Mouse (Mus musculus): ENCODE data around the gene 2410137M14Rik. TPM values are rescaled to one million over a fixed set of nuclear protein-coding genes. Genes with fewer than 3 reads are reported as not detected.

The 2410137M14Rik gene
- polyA plus RNA-seq, 1 experiment from 2014 or later = not detected

DNA sequence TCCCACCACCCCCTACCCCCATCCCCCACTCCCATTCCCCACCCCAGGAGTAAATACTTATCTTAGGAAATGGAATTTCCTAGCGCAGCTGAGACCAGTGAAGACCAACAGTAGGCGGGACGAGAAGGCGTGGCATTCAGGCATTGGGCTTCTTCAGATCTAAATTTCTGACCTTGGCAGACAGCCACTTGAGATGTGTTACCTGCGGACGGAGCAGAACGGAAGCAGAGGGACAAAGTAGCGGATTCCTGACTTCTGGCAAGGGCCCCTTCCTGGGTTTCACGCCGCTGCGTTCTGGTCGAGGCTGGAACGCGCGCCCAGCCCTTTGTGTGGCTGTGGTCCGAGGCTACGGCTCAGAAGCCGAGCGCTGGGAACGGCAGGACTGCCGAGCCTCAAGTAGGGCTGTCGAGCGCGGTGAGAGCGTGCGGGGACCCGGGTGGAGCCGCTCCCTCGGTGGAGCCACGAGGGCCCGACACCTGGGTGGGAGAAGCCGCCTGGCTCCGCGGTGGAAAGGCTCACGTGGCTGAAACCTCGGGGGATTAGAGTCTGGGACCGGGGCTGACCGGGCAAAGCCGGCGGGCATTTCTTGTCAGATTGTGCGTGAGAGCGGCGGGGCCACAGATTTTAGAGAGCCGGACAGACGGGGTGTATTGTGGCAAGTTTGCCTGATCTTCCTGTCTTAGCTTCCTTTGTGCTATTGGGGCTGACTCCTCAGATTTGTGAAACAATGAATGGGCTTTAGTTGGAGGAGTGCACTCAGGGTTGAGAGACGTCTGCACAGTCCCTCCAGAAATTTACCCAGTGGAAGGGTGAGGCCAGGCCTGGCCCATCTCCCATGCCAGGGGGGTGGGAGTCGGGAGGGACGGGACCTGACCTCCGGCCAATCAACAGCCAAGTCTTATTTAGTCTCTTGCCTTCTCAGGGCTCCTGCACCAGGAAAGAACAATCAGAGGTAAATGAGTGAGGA is 21.6 kb upstream of the 2410137M14Rik start:
- Histone ChIP-seq H3K27me3 (ENCODE audit: control insufficient read depth, insufficient read depth, low read length) (no peaks in the 10 kb centered on the region), H3K36me3 (ENCODE audit: control insufficient read depth, insufficient read depth, low read length) (peaks cover 29% of the 10 kb centered on the region), H3K27ac (replicated peaks in 1 of 2; ENCODE audit: control insufficient read depth in 1 of 2, insufficient read depth in 1 of 2, low read depth in 2 of 2, low read length in 2 of 2) (peak overlapping the region; percentile 88 to 91), H3K4me3 (ENCODE audit: control insufficient read depth in 1 of 2, insufficient read depth in 1 of 2, low read depth in 1 of 2, low read length in 2 of 2) (peak overlapping the region; percentile 82 to 86), H3K4me2 (ENCODE audit: low read length) (peak overlapping the region; percentile 94), H3K9ac (ENCODE audit: low read length) (peak overlapping the region; percentile 92), H3K9me3 (ENCODE audit: control insufficient read depth, low read length) (no peaks in the 10 kb centered on the region), H3K4me1 (ENCODE audit: control insufficient read depth in 2 of 2, insufficient read depth in 2 of 2, low read length in 2 of 2) (no peaks in the 10 kb centered on the region; a peak in 1 of 4 replicates)
- peak; percentile 86 for ATAC-seq (ENCODE audit: insufficient number of reproducible peaks, insufficient read depth, low FRiP score, low read depth)
- under 1% methylated on average over 49 of the region's 49 CpGs for WGBS

GRCm38 (mm10) chr17:37000863-37001262 is 19.8 kb upstream of the 2410137M14Rik start, which contains the start of gene Zfp57:
Zfp57 (plus strand) TSS chr17:37001163.
- WGBS = 91% methylated on average over 7 of the region's 7 CpGs
- Histone ChIP-seq H3K4me3 (ENCODE audit: control insufficient read depth in 1 of 2, insufficient read depth in 1 of 2, low read depth in 1 of 2, low read length in 2 of 2) (peak within 1 kb of the TSS in 1 of 2 experiments; percentile 82; a peak in 1 of 4 replicates), H3K36me3 (ENCODE audit: control insufficient read depth, insufficient read depth, low read length) (peaks cover 13% of the 10 kb centered on the region), H3K9me3 (ENCODE audit: control insufficient read depth, low read length) (no peaks in the 10 kb centered on the region), H3K9ac (ENCODE audit: low read length) (no peak within 1 kb of the TSS), H3K27ac (replicated peaks in 1 of 2; ENCODE audit: control insufficient read depth in 1 of 2, insufficient read depth in 1 of 2, low read depth in 2 of 2, low read length in 2 of 2) (0 out of 4 replicates have a peak within 1 kb of the TSS, but pooled peaks of 1 of the 2 experiments have one; percentile 19), H3K4me1 (ENCODE audit: control insufficient read depth in 2 of 2, insufficient read depth in 2 of 2, low read length in 2 of 2) (no peaks in the 10 kb centered on the region; a peak in 1 of 4 replicates), H3K27me3 (ENCODE audit: control insufficient read depth, insufficient read depth, low read length) (no peaks in the 10 kb centered on the region), H3K4me2 (ENCODE audit: low read length) (peak within 1 kb of the TSS; percentile 94)
- no peak for ATAC-seq (ENCODE audit: insufficient number of reproducible peaks, insufficient read depth, low FRiP score, low read depth)

DNA sequence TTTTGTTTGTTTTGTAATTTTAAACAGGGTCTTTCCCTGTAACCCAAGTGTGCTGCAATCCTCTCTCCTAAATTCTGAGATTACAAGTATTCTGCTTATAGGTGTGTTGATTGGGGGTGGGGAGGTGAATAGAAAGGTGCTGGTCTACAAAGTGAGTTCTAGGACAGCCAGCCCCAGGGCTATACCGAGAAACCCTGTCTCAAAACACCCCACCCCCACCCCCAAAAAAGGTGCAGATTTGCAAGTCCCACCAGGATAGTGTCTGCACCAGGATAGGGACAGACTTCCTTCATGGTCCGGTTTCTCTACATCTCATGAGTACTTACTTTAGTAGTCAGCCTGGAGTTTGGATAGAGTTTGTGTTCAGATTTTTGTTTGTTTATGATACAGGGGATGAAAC is 17.4 kb upstream of the 2410137M14Rik start:
- H3K27me3 ChIP-seq (ENCODE audit: control insufficient read depth, insufficient read depth, low read length) = no peaks in the 10 kb centered on the region
- H3K9me3 ChIP-seq (ENCODE audit: control insufficient read depth, low read length) = no peaks in the 10 kb centered on the region
- WGBS = 60% methylated on average over 2 of the region's 2 CpGs
- ATAC-seq (ENCODE audit: insufficient number of reproducible peaks, insufficient read depth, low FRiP score, low read depth) = no peak
- no peak overlapping the region for H3K4me3 ChIP-seq (ENCODE audit: control insufficient read depth in 1 of 2, insufficient read depth in 1 of 2, low read depth in 1 of 2, low read length in 2 of 2)
- no peaks in the 10 kb centered on the region for H3K36me3 ChIP-seq (ENCODE audit: control insufficient read depth, insufficient read depth, low read length)
- no peak overlapping the region for H3K4me2 ChIP-seq (ENCODE audit: low read length)
- H3K9ac ChIP-seq (ENCODE audit: low read length) = no peak overlapping the region
- no peak overlapping the region for H3K27ac ChIP-seq (replicated peaks in 1 of 2; ENCODE audit: control insufficient read depth in 1 of 2, insufficient read depth in 1 of 2, low read depth in 2 of 2, low read length in 2 of 2)
- H3K4me1 ChIP-seq (ENCODE audit: control insufficient read depth in 2 of 2, insufficient read depth in 2 of 2, low read length in 2 of 2) = no peaks in the 10 kb centered on the region

GRCm38 (mm10) chr17:36997033-36997735 is 16.1 kb upstream of the 2410137M14Rik start:
- H3K4me3 ChIP-seq (ENCODE audit: control insufficient read depth in 1 of 2, insufficient read depth in 1 of 2, low read depth in 1 of 2, low read length in 2 of 2) = no peak overlapping the region
- 25% methylated on average over 7 of the region's 7 CpGs for WGBS
- no peaks in the 10 kb centered on the region for H3K4me1 ChIP-seq (ENCODE audit: control insufficient read depth in 2 of 2, insufficient read depth in 2 of 2, low read length in 2 of 2)
- ATAC-seq (ENCODE audit: insufficient number of reproducible peaks, insufficient read depth, low FRiP score, low read depth) = no peak
- no peaks in the 10 kb centered on the region for H3K9me3 ChIP-seq (ENCODE audit: control insufficient read depth, low read length)
- no peaks in the 10 kb centered on the region for H3K27me3 ChIP-seq (ENCODE audit: control insufficient read depth, insufficient read depth, low read length)
- no peaks in the 10 kb centered on the region for H3K36me3 ChIP-seq (ENCODE audit: control insufficient read depth, insufficient read depth, low read length)
- H3K4me2 ChIP-seq (ENCODE audit: low read length) = no peak overlapping the region
- no peak overlapping the region for H3K9ac ChIP-seq (ENCODE audit: low read length)
- H3K27ac ChIP-seq (replicated peaks in 1 of 2; ENCODE audit: control insufficient read depth in 1 of 2, insufficient read depth in 1 of 2, low read depth in 2 of 2, low read length in 2 of 2) = no peak overlapping the region

- ATAC-seq (ENCODE audit: insufficient number of reproducible peaks, insufficient read depth, low FRiP score, low read depth) = no peak
- no peaks in the 10 kb centered on the region for H3K27me3 ChIP-seq (ENCODE audit: control insufficient read depth, insufficient read depth, low read length)
- no peak overlapping the region for H3K9ac ChIP-seq (ENCODE audit: low read length)
- 58% methylated on average over 3 of the region's 3 CpGs for WGBS
- H3K36me3 ChIP-seq (ENCODE audit: control insufficient read depth, insufficient read depth, low read length) = no peaks in the 10 kb centered on the region
- H3K4me3 ChIP-seq (ENCODE audit: control insufficient read depth in 1 of 2, insufficient read depth in 1 of 2, low read depth in 1 of 2, low read length in 2 of 2) = no peak overlapping the region
- H3K4me1 ChIP-seq (ENCODE audit: control insufficient read depth in 2 of 2, insufficient read depth in 2 of 2, low read length in 2 of 2) = no peaks in the 10 kb centered on the region
- no peak overlapping the region for H3K27ac ChIP-seq (replicated peaks in 1 of 2; ENCODE audit: control insufficient read depth in 1 of 2, insufficient read depth in 1 of 2, low read depth in 2 of 2, low read length in 2 of 2)
- H3K4me2 ChIP-seq (ENCODE audit: low read length) = no peak overlapping the region
- H3K9me3 ChIP-seq (ENCODE audit: control insufficient read depth, low read length) = no peaks in the 10 kb centered on the region
Observed at GRCm38 (mm10) chr17:36995448-36995847, 14.4 kb upstream of the 2410137M14Rik start.

- ATAC-seq (ENCODE audit: insufficient number of reproducible peaks, insufficient read depth, low FRiP score, low read depth) = no peak
- Histone ChIP-seq H3K4me1 (ENCODE audit: control insufficient read depth in 2 of 2, insufficient read depth in 2 of 2, low read length in 2 of 2) (no peaks in the 10 kb centered on the region), H3K4me2 (ENCODE audit: low read length) (no peak overlapping the region), H3K27ac (replicated peaks in 1 of 2; ENCODE audit: control insufficient read depth in 1 of 2, insufficient read depth in 1 of 2, low read depth in 2 of 2, low read length in 2 of 2) (no peak overlapping the region), H3K36me3 (ENCODE audit: control insufficient read depth, insufficient read depth, low read length) (no peaks in the 10 kb centered on the region), H3K4me3 (ENCODE audit: control insufficient read depth in 1 of 2, insufficient read depth in 1 of 2, low read depth in 1 of 2, low read length in 2 of 2) (no peak overlapping the region), H3K9ac (ENCODE audit: low read length) (no peak overlapping the region), H3K9me3 (ENCODE audit: control insufficient read depth, low read length) (no peaks in the 10 kb centered on the region), H3K27me3 (ENCODE audit: control insufficient read depth, insufficient read depth, low read length) (peaks cover 3% of the 10 kb centered on the region; the same call in 1 of the 2 replicates)
- 78% methylated on average over 2 of the region's 2 CpGs for WGBS
Observed at GRCm38 (mm10) chr17:36994528-36994927, 13.5 kb upstream of the 2410137M14Rik start.

- no peak for ATAC-seq (ENCODE audit: insufficient number of reproducible peaks, insufficient read depth, low FRiP score, low read depth)
Observed at GRCm38 (mm10) chr17:36993770-36994325, 12.8 kb upstream of the 2410137M14Rik start.

More at GRCm38 (mm10) chr17:36993770-36994325, 12.8 kb upstream of the 2410137M14Rik start:
- Histone ChIP-seq H3K36me3 (ENCODE audit: control insufficient read depth, insufficient read depth, low read length) (no peaks in the 10 kb centered on the region), H3K4me3 (ENCODE audit: control insufficient read depth in 1 of 2, insufficient read depth in 1 of 2, low read depth in 1 of 2, low read length in 2 of 2) (no peak overlapping the region), H3K27ac (replicated peaks in 1 of 2; ENCODE audit: control insufficient read depth in 1 of 2, insufficient read depth in 1 of 2, low read depth in 2 of 2, low read length in 2 of 2) (no peak overlapping the region), H3K4me1 (ENCODE audit: control insufficient read depth in 2 of 2, insufficient read depth in 2 of 2, low read length in 2 of 2) (peaks cover 0 to 2% of the 10 kb centered on the region in 2 experiments; a peak in 2 of 4 replicates), H3K9me3 (ENCODE audit: control insufficient read depth, low read length) (no peaks in the 10 kb centered on the region), H3K9ac (ENCODE audit: low read length) (no peak overlapping the region), H3K27me3 (ENCODE audit: control insufficient read depth, insufficient read depth, low read length) (peaks cover 10% of the 10 kb centered on the region), H3K4me2 (ENCODE audit: low read length) (no peak overlapping the region)
- 88% methylated on average over 4 of the region's 4 CpGs for WGBS
